Mouse (Mus musculus): Measurements from ENCODE around the gene Tpmt. TPM values are rescaled to one million over a fixed set of nuclear protein-coding genes. Genes with fewer than 3 reads are reported as not detected.

Tpmt gene
- polyA plus RNA-seq, 1 experiment from 2014 or later: 23.7 TPM

GRCm38 (mm10) chr13:47040061-47040460 lies 4.5 kb downstream of the Tpmt start:
- no peak overlapping the region for H3K9ac ChIP-seq
- H3K27ac ChIP-seq: no peak overlapping the region
- H3K9me3 ChIP-seq: no peaks in the 10 kb centered on the region
- H3K36me3 ChIP-seq: no peaks in the 10 kb centered on the region
- 94% methylated on average over 5 of the region's 5 CpGs for WGBS
- no peak for ATAC-seq (ENCODE audit: insufficient number of reproducible peaks, insufficient read depth, low FRiP score, low TSS enrichment, low read depth)
- no peak overlapping the region for H3K4me3 ChIP-seq
- no peak overlapping the region for H3K4me2 ChIP-seq
- no peaks in the 10 kb centered on the region for H3K27me3 ChIP-seq
- peaks cover 12% of the 10 kb centered on the region for H3K4me1 ChIP-seq

- no peak overlapping the region for H3K9ac ChIP-seq
- H3K4me3 ChIP-seq: no peak overlapping the region
- H3K36me3 ChIP-seq: no peaks in the 10 kb centered on the region
- ATAC-seq (ENCODE audit: insufficient number of reproducible peaks, insufficient read depth, low FRiP score, low TSS enrichment, low read depth): no peak
- H3K4me2 ChIP-seq: no peak overlapping the region
- H3K27ac ChIP-seq: no peak overlapping the region
- peaks cover 7% of the 10 kb centered on the region; the same call in 1 of the 2 replicates for H3K4me1 ChIP-seq
- 81% methylated on average over 6 of the region's 6 CpGs for WGBS
- H3K27me3 ChIP-seq: no peaks in the 10 kb centered on the region
- no peaks in the 10 kb centered on the region for H3K9me3 ChIP-seq
These were observed 6.6 kb downstream of the Tpmt start for GRCm38 (mm10) chr13:47037946-47038345.

- no peak for ATAC-seq (ENCODE audit: insufficient number of reproducible peaks, insufficient read depth, low FRiP score, low TSS enrichment, low read depth)
- Histone ChIP-seq H3K4me2 (no peak overlapping the region), H3K4me3 (no peak overlapping the region), H3K27me3 (no peaks in the 10 kb centered on the region), H3K27ac (no peak overlapping the region), H3K9me3 (no peaks in the 10 kb centered on the region), H3K9ac (no peak overlapping the region), H3K4me1 (0 out of 2 replicates have a peak, but pooled peaks cover 3% of the 10 kb centered on the region), H3K36me3 (0 out of 2 replicates have a peak, but pooled peaks cover 4% of the 10 kb centered on the region)
- 87% methylated on average over 4 of the region's 4 CpGs for WGBS
These were observed 10.9 kb downstream of the Tpmt start for GRCm38 (mm10) chr13:47033602-47034001.

- Histone ChIP-seq H3K27me3 (no peaks in the 10 kb centered on the region), H3K4me1 (0 out of 2 replicates have a peak, but pooled peaks cover 3% of the 10 kb centered on the region), H3K4me3 (no peak overlapping the region), H3K27ac (no peak overlapping the region), H3K9me3 (no peaks in the 10 kb centered on the region), H3K4me2 (no peak overlapping the region), H3K9ac (no peak overlapping the region), H3K36me3 (0 out of 2 replicates have a peak, but pooled peaks cover 4% of the 10 kb centered on the region)
- ATAC-seq (ENCODE audit: insufficient number of reproducible peaks, insufficient read depth, low FRiP score, low TSS enrichment, low read depth): 0 out of 2 replicates have a peak, but pooled peaks have one; percentile 20
- WGBS: 86% methylated on average over 17 of the region's 17 CpGs
These were observed 14.0 kb downstream of the Tpmt start for GRCm38 (mm10) chr13:47030376-47031107.

- no peak overlapping the region for H3K4me3 ChIP-seq
- H3K4me2 ChIP-seq: no peak overlapping the region
- no peaks in the 10 kb centered on the region for H3K4me1 ChIP-seq
- H3K36me3 ChIP-seq: peaks cover 4% of the 10 kb centered on the region; the same call in 1 of the 2 replicates
- H3K27me3 ChIP-seq: peaks cover 11% of the 10 kb centered on the region; the same call in 1 of the 2 replicates
- no peak overlapping the region for H3K27ac ChIP-seq
- no peak overlapping the region for H3K9ac ChIP-seq
- no peak for ATAC-seq (ENCODE audit: insufficient number of reproducible peaks, insufficient read depth, low FRiP score, low TSS enrichment, low read depth)
- WGBS: 67% methylated on average over 7 of the region's 7 CpGs
- no peaks in the 10 kb centered on the region for H3K9me3 ChIP-seq
These were observed 23.7 kb downstream of the Tpmt start for GRCm38 (mm10) chr13:47020798-47021197.

GRCm38 (mm10) chr13:47019774-47020173 lies 24.8 kb downstream of the Tpmt start:
- H3K36me3 ChIP-seq: peaks cover 2% of the 10 kb centered on the region; the same call in 1 of the 2 replicates

GRCm38 (mm10) chr13:47017259-47017658 lies 27.3 kb downstream of the Tpmt start:
- Histone ChIP-seq H3K9me3 (0 out of 2 replicates have a peak, but pooled peaks cover 5% of the 10 kb centered on the region), H3K36me3 (no peaks in the 10 kb centered on the region), H3K9ac (no peak overlapping the region), H3K4me3 (no peak overlapping the region), H3K27ac (no peak overlapping the region), H3K4me2 (no peak overlapping the region), H3K27me3 (peaks cover 30% of the 10 kb centered on the region), H3K4me1 (peaks cover 17% of the 10 kb centered on the region)
- 51% methylated on average over 5 of the region's 5 CpGs for WGBS
- ATAC-seq (ENCODE audit: insufficient number of reproducible peaks, insufficient read depth, low FRiP score, low TSS enrichment, low read depth): no peak

More at GRCm38 (mm10) chr13:47019774-47020173, 24.8 kb downstream of the Tpmt start:
- no peak overlapping the region for H3K9ac ChIP-seq
- WGBS: 88% methylated on average over 7 of the region's 7 CpGs
- peaks cover 7% of the 10 kb centered on the region; the same call in 1 of the 2 replicates for H3K4me1 ChIP-seq
- no peak overlapping the region for H3K4me2 ChIP-seq
- H3K9me3 ChIP-seq: no peaks in the 10 kb centered on the region
- H3K27ac ChIP-seq: no peak overlapping the region
- ATAC-seq (ENCODE audit: insufficient number of reproducible peaks, insufficient read depth, low FRiP score, low TSS enrichment, low read depth): no peak
- no peak overlapping the region for H3K4me3 ChIP-seq
- H3K27me3 ChIP-seq: peaks cover 18% of the 10 kb centered on the region; the same call in 1 of the 2 replicates

GRCm38 (mm10) chr13:47015195-47015501 lies 29.4 kb downstream of the Tpmt start:
- H3K4me2 ChIP-seq: peak overlapping the region; percentile 99
- H3K27ac ChIP-seq: no peak overlapping the region
- no peak for ATAC-seq (ENCODE audit: insufficient number of reproducible peaks, insufficient read depth, low FRiP score, low TSS enrichment, low read depth)
- H3K27me3 ChIP-seq: peaks cover 30% of the 10 kb centered on the region
- peaks cover 2% of the 10 kb centered on the region for H3K36me3 ChIP-seq
- H3K4me3 ChIP-seq: peak overlapping the region; percentile 62
- H3K4me1 ChIP-seq: peaks cover 17% of the 10 kb centered on the region
- H3K9me3 ChIP-seq: peaks cover 21% of the 10 kb centered on the region
- 40% methylated on average over 5 of the region's 5 CpGs for WGBS
- no peak overlapping the region for H3K9ac ChIP-seq

GRCm38 (mm10) chr13:47014334-47015194 lies 30.0 kb downstream of the Tpmt start, which contains the start of gene Nhlrc1:
TSS of gene Nhlrc1 (minus strand) at chr13:47014850.
- Histone ChIP-seq H3K27ac (no peak within 1 kb of the TSS), H3K9ac (peak within 1 kb of the TSS; percentile 72), H3K27me3 (peaks cover 30% of the 10 kb centered on the region), H3K36me3 (peaks cover 4% of the 10 kb centered on the region), H3K4me1 (peaks cover 17% of the 10 kb centered on the region), H3K4me2 (peak within 1 kb of the TSS; percentile 99), H3K4me3 (peak within 1 kb of the TSS; percentile 62), H3K9me3 (peaks cover 27% of the 10 kb centered on the region)
- ATAC-seq (ENCODE audit: insufficient number of reproducible peaks, insufficient read depth, low FRiP score, low TSS enrichment, low read depth): peak; percentile 80
- WGBS: 3% methylated on average over 67 of the region's 73 CpGs

GRCm38 (mm10) chr13:47013740-47014139 lies 30.8 kb downstream of the Tpmt start:
- H3K36me3 ChIP-seq: peaks cover 4% of the 10 kb centered on the region
- peak overlapping the region; percentile 72; the same call in 1 of the 2 replicates for H3K9ac ChIP-seq
- peak overlapping the region; percentile 62 for H3K4me3 ChIP-seq
- peaks cover 30% of the 10 kb centered on the region for H3K27me3 ChIP-seq
- WGBS: 60% methylated on average over 10 of the region's 10 CpGs
- no peak for ATAC-seq (ENCODE audit: insufficient number of reproducible peaks, insufficient read depth, low FRiP score, low TSS enrichment, low read depth)
- H3K4me2 ChIP-seq: peak overlapping the region; percentile 99
- H3K4me1 ChIP-seq: peaks cover 17% of the 10 kb centered on the region
- H3K9me3 ChIP-seq: peaks cover 28% of the 10 kb centered on the region
- no peak overlapping the region for H3K27ac ChIP-seq

- no peaks in the 10 kb centered on the region for H3K4me1 ChIP-seq
- no peak overlapping the region for H3K4me2 ChIP-seq
- no peaks in the 10 kb centered on the region for H3K27me3 ChIP-seq
- no peaks in the 10 kb centered on the region for H3K36me3 ChIP-seq
- no peak overlapping the region for H3K27ac ChIP-seq
- ATAC-seq (ENCODE audit: insufficient number of reproducible peaks, insufficient read depth, low FRiP score, low TSS enrichment, low read depth): no peak
- no peaks in the 10 kb centered on the region for H3K9me3 ChIP-seq
- no peak overlapping the region for H3K9ac ChIP-seq
- WGBS: 86% methylated on average over 4 of the region's 4 CpGs
- no peak overlapping the region for H3K4me3 ChIP-seq
These were observed 42.9 kb downstream of the Tpmt start for GRCm38 (mm10) chr13:47001590-47001989.
